Mouse (Mus musculus) gastrocnemius, adult 2 months (tissue): Measurements from ENCODE around the gene Pank4. TPM values are rescaled to one million over a fixed set of nuclear protein-coding genes. Genes with fewer than 3 reads are reported as not detected.

Experiments
- DNase-seq: peaks from one replicate; pipeline ENCODE4 v3.0.0; 2022
- H3K27ac ChIP-seq: fragments of 200-600 bp; 2 replicates; pipeline ENCODE4 v1.8.1; 2022; ENCODE audit warnings: mild to moderate bottlenecking
- H3K4me3 ChIP-seq: fragments of 200-600 bp; 2 replicates; pipeline ENCODE4 v1.8.1; 2022; ENCODE audit warnings: mild to moderate bottlenecking, moderate library complexity
- CTCF ChIP-seq: fragments of 200-600 bp; IDR thresholded peaks from 2 replicates; pipeline ENCODE4 v1.8.1; 2022; ENCODE audit warnings: antibody characterized with exemption, mild to moderate bottlenecking, moderate library complexity
- intact Hi-C: fragments of 180-260 bp; cut with DNase I; formaldehyde crosslinking; loops from one replicate; pipeline ENCODE4 v1.15.1; 2025
- total RNA-seq, 2 experiments: library from RNA; stranded (reverse); gene quantifications; 2 replicates each; pipeline ENCODE4 v1.2.3; 2021

Pank4 gene
- total RNA-seq, 2 experiments from 2014 or later: 33.8 to 43.6 TPM

DNA sequence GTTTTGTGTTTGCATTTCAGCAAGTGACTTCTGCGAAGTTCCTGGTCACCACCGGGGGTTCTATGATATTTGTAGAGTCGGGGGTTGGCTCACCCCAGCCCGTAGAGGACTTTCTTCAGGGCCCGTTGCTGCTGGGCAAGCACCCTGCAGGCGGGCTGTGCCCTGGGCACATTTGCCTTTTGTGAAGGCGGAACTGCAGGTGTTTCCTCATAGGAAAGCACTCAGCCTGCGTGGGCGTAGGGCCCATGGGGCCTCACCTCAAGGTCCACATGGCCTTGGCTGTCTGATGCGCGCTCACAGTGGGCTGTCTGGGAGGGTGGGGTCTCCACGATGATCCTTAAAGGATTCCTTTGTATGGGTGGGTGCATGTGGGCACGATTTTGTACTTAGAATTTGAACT lies 2.0 kb upstream of the Pank4 start:
- Histone ChIP-seq H3K27ac (no peak overlapping the region), H3K4me3 (peak overlapping the region; percentile 82)
- no peak for TF ChIP-seq CTCF
- peak; percentile 33 for DNase-seq
- intact Hi-C loops: loop anchor here (5.0 kb wide), 2 partner anchors 85 to 105 kb away; partner anchors contain the start of gene Pex10

DNA sequence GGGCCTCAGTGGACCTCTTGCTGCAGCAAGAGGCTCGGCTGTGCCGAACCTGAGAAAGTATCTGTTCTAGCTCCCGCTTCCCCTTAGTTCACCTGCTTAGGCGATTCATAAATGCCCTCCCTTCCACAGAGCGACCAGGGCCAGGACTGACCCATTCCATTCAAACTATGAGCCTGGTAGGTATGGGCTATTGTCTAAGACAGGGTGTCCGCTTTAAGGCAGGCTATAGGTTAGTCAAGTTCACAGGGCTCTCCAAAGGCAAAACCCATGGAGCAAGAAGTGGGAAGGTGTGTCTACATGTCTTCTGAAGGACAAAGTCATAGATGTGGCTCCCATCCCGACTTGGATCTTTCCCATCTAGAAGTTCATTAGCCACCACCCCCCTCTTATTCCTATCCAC lies 1.2 kb upstream of the Pank4 start:
- DNase-seq: no peak
- intact Hi-C loops: loop anchor here (5.0 kb wide), 2 partner anchors 85 to 105 kb away; partner anchors contain the start of gene Pex10
- peak overlapping the region; percentile 97 for H3K4me3 ChIP-seq
- no peak for TF ChIP-seq CTCF
- peak overlapping the region; percentile 98 for H3K27ac ChIP-seq

DNA sequence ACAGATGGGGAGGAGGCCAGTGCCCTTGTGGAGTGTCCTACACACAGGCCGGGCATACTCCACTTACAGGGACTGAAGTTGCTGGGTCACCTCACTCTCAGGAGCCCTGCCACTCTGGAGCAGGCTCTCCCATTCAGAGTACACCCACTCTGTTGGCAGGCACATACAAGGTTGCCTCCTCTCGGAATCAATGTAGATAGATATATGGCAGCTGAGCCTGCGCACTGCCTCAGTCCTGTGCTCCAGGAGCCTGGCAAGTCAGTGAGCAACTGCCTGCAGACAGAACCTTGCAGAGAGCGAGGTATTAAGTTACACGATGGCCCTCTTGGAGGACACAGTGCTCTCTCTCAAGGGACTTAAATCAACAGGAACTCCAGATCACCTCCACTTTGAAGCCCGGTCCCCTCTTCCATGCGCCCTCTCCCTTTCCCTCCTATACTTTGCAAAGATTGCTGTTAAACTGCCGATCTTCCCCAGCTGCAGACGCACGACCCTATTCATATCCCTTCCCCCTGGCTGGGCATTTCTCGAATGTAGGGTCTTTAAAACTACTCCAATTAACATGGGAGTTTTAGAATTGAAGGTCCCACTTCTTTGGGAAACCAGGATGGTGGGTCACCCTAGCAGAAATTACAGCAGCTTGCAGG lies 610 bp upstream of the Pank4 start:
- DNase-seq: peak; percentile 61
- intact Hi-C loops: loop anchor here (5.0 kb wide), 2 partner anchors 86 to 104 kb away; partner anchors contain the start of gene Pex10
- Histone ChIP-seq H3K4me3 (peak overlapping the region; percentile 97), H3K27ac (peak overlapping the region; percentile 98)
- no peak for TF ChIP-seq CTCF

DNA sequence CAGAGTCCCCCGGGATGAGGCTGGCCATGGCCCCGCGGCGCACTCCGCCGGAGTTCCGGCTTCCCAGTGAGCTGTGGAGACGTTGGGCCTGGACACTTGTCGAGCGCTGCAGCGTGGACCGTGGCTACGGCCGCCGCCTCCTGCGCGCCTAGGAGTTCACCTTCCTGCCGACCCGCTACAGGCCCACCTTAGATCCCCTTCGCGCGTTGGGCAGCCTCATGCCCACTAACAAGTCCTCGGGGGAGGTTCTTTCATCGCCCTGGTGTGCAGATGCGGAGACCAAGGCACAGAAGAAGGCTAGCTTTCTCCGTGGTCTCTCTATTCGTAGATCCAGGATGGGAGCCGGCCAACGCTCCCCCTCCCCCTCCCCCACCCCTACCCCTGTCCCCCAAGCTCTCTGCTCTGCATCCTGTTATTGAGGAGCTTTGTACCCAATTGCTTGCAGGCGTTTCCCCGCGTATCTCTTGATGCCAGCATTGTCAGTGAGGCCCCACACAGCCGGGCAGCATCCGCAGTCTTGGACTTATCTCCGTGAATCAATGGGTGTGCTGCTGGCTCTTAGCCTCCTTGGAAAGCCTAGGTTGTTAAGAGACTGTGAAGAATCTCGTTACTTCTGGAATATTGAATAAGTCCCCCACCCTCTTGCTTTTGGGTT lies 785 bp downstream of the Pank4 start:
- TF ChIP-seq CTCF: no peak
- Histone ChIP-seq H3K27ac (peak overlapping the region; percentile 98), H3K4me3 (peak overlapping the region; percentile 97)
- DNase-seq: peak; percentile 39
- intact Hi-C loops: loop anchor here (5.0 kb wide), 2 partner anchors 87 to 103 kb away; partner anchors contain the start of gene Pex10

DNA sequence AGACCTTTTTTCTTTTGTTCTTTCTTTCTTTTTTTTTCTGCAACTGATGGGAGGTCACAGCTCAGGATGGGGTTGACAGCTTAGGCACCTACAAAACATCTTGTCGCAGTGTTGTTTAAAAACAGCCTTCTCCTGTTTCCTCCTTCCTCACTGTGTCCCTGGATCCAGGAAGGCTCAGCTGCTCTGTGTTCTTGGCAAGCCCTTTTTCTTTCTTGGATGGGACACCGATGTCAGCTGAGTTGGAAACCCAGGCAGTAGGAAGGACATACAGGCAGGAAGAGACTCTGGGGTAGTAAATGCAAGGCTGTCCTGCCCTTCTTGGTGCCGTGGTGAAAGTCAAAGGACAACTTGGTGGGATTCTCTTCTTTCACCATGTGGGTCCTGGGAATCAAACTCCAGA lies 1.9 kb downstream of the Pank4 start:
- Histone ChIP-seq H3K27ac (peak overlapping the region; percentile 98), H3K4me3 (peak overlapping the region; percentile 97)
- DNase-seq: peak; percentile 71
- TF ChIP-seq CTCF: no peak
- intact Hi-C loops: loop anchor here (2.0 kb wide), 1 partner anchor 21 kb away; no protein-coding TSS in a partner anchor

DNA sequence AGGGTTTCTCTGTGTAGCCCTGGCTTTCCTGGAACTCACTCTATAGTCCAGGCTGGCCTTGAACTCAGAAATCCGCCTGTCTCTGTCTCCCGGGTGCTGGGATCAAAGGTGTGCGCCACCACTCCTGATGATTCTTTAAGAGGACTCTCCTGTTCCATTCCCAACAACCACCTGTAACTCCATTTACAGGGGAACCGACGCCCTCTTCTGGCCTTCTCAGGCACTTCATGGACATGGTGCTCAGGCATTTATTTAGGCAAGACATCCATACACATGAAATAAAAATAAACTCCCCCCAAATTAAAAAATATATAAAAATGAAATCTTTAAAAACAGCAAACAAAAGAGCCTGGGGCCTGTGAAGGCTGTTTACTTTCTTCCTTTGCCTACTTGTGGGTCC lies 3.2 kb downstream of the Pank4 start:
- peak overlapping the region; percentile 98 for H3K27ac ChIP-seq
- DNase-seq: peak; percentile 57
- peak; percentile 65 for TF ChIP-seq CTCF
- peak overlapping the region; percentile 97; the same call in 1 of the 2 replicates for H3K4me3 ChIP-seq
- intact Hi-C loops: loop anchor here (2.0 kb wide), 1 partner anchor 22 kb away; no protein-coding TSS in a partner anchor

DNA sequence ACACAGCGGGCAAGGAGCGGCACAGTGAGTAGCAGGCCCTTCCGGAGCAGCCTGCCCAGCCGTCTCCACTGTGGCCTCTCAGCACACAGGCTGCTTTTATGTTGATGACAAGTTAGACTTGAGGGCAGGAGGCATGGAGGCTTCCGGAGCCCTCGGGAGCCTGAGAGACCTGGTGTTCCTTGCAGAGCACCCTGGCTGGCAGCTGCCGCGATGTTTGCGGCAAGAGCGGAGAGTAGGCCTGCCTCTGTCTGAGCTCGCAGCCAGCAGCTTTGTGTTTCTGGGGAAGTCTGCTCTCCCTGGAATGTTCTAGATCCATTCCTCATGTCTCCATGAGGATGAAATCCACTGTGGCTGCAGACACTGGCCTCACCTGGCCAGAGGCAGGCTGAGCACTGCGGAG lies 8.6 kb downstream of the Pank4 start:
- TF ChIP-seq CTCF: no peak
- no peak overlapping the region for H3K27ac ChIP-seq
- intact Hi-C loops: no loop called here
- DNase-seq: no peak
- no peak overlapping the region for H3K4me3 ChIP-seq

DNA sequence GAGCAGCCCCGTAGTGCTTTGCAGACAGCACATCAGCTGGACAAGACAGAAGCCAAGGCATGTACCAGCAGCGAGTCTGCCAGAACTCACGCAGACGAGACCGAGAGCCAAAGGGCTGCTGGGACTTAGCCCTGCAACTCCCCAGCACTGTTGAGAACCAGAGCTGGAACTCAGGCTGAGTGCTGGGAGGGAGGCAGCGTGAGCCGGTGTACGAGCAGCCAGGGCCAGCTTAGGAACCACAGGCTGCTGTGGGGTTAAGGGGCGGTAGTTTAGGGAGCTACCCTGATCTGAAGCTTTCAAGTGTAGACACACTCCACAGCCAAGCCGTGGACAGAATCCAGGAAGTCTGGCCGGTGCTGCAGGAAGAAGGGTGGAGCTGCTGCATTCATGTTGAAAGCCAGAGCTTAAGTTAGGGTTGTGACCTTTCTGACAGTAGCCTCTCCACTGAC lies 10.3 kb downstream of the Pank4 start:
- peak overlapping the region; percentile 67 for H3K27ac ChIP-seq
- H3K4me3 ChIP-seq: peak overlapping the region; percentile 30
- DNase-seq: peak; percentile 83
- intact Hi-C loops: no loop called here
- TF ChIP-seq CTCF: no peak

DNA sequence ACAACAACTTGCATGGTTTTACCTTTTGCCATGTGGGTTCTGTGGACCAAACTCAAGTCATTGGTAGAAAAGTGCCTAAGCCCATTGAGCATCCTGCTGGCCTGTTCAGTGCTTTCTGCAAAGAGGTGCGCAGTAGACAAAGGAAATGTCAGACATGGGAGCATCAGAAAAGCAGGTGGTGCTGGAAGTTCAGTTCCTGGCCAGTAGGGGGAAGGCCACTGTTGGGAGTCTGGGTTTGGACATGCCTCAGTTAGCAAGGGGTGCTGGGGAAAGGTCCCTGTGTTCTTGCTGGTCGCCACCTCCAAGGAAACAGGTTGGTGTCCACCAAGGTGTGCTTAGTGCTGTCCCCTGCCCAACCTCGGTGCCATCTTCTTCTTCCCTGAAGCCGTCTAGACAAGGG lies 16.2 kb downstream of the Pank4 start:
- DNase-seq: peak; percentile 17
- intact Hi-C loops: no loop called here
- peak; percentile 41 for TF ChIP-seq CTCF
- Histone ChIP-seq H3K4me3 (no peak overlapping the region), H3K27ac (no peak overlapping the region)

DNA sequence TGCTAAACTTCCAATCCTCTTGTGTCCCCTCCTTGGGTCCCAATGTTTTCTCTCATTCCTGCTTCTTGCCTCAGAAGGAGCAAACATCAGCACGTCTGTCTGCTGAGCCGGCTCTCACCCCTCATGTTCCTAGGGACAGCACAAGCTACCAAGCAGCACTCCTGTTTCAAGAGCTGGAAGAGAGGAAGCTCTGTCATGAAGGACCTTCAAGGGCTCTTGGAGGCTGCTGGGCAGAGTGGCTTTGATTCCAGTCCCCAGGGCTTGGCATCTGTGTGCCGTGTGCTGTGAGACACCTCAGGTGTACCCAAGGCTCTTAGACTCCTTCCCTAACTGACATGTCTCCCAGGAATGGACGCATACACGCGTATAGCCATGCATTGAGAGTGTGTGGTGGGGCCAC lies 17.2 kb downstream of the Pank4 start:
- no peak overlapping the region for H3K27ac ChIP-seq

DNA sequence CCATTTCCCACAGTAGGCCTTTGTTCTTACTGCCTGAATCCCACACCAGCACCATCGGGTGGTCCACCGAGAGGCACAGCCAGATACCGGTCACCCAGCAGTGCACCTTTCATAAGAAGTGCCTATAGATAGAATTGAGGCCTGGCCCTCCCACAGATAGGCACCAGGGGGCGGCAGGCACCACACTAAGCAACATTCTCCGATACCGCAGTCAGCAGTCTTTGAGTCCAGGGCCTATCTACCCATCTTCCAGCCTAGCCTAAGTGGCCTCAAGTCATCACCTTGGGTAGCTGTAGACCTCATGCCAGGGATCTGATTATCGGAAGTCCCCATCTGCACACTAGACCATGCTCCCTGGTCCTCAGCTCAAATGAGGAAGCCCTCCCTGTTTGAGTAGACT lies 17.6 kb downstream of the Pank4 start:
- DNase-seq: peak; percentile 65
- intact Hi-C loops: no loop called here
- peak; percentile 74 for TF ChIP-seq CTCF
- no peak overlapping the region for H3K27ac ChIP-seq
- H3K4me3 ChIP-seq: no peak overlapping the region

More for the DNA sequence above, 17.2 kb downstream of the Pank4 start:
- H3K4me3 ChIP-seq: no peak overlapping the region
- TF ChIP-seq CTCF: no peak
- DNase-seq: peak; percentile 14
- intact Hi-C loops: no loop called here

DNA sequence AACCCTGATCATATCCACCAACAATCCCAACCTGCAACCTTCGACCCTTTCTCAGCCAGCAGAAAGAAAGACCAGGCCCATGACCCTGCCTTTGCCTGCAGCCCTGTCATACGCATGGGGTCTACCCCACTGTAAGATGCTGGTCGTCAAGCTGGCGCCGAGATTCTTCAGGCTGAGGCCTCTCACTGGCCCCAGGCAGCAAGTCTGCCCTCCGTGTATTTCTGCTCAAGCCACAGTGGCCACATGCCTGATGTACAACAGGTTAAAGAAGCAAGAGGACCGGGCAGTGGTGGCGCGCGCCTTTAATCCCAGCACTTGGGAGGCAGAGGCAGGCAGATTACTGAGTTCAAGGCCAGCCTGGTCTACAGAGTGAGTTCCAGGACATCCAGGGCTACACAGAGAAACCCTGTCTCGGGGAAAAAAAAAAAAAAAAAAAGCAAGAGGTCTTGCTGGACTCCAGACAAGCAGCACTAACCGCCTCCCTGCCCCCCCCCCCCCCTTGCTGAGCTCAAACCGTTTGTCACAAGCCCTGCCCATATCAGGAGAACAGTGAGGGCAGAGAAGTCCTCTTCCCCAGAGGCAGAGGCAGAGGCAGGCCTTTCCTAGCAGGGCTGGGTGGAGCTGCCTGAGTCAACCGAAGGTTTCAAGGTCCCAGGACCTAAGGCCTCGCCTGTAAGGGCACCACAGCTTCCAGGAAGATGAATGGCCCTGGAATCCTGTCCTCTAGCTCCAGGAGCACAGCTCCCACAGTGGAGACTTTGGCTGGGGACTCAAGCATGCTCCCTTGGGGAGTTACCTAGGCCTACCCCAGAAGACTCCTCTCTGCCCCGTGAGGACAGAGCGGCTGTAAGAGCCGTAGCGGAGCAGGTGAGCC lies 18.6 kb downstream of the Pank4 start:
- no peak overlapping the region for H3K27ac ChIP-seq
- no peak overlapping the region for H3K4me3 ChIP-seq
- peak; percentile 16 for DNase-seq
- intact Hi-C loops: no loop called here
- no peak for TF ChIP-seq CTCF
